In genomic region chr1:91023960-91024359, GRCm38 (mm10) we compare ENCODE assay signal across 10 mouse cellular contexts. TPM values are rescaled to one million over a fixed set of nuclear protein-coding genes. Genes with fewer than 3 reads are reported as not detected.
DNase-seq lines count a peak whose midpoint lies in the region; ATAC-seq and TF ChIP-seq lines count a peak whose summit lies in the region.
"Had no signal": no experiment of that assay in that cellular context is flagged by ENCODE, and none has a peak within 500 bp of the region (broad histone marks: within the 10 kb centered on the region; RNA-seq: fewer than 3 reads in every experiment).

No protein-coding gene starts in this region.

- H3K9me3 ChIP-seq in heart, embryonic 12.5 days (replicated peaks): peaks cover 5% of the 10 kb centered on the region; the same call in 1 of the 2 replicates

- TF ChIP-seq CTCF in Patski (IDR thresholded peaks at IDR 0.05): no peak

- in situ Hi-C loops in Patski (cut with MboI; ENCODE audit: low pct_unique_long_range_greater_than_20kb): no loop called here

- H3K4me3 ChIP-seq in heart, embryonic 12.5 days: no peak overlapping the region
- no peak overlapping the region for H3K4me3 ChIP-seq in macrophage (ENCODE audit: inconsistent target)

- H3K4me1 ChIP-seq in heart, embryonic 12.5 days (replicated peaks): peaks cover 48% of the 10 kb centered on the region

- H3K9ac ChIP-seq in heart, embryonic 12.5 days: no peak overlapping the region

- H3K27me3 ChIP-seq in Patski: no peaks in the 10 kb centered on the region
- no peaks in the 10 kb centered on the region for H3K27me3 ChIP-seq in heart, embryonic 12.5 days (replicated peaks)

- H3K27ac ChIP-seq in heart, embryonic 12.5 days (ENCODE audit: poor library complexity, severe bottlenecking): peak overlapping the region; percentile 97
- peak overlapping the region; percentile 95 for H3K27ac ChIP-seq in macrophage

- ATAC-seq in Patski: peak; percentile 87
- peak; percentile 46; the same call in 1 of the 2 replicates for ATAC-seq in heart, embryonic 12.5 days (ENCODE audit: insufficient number of reproducible peaks, low FRiP score)
- ATAC-seq in erythroblast, adult 5-6 weeks (replicated peaks; ENCODE audit: low FRiP score, poor library complexity, severe bottlenecking): no peak
- ATAC-seq: forebrain, embryonic 14.5 days had no signal

- no peak overlapping the region for H3K4me2 ChIP-seq in heart, embryonic 12.5 days

- peaks cover 32% of the 10 kb centered on the region for H3K36me3 ChIP-seq in heart, embryonic 12.5 days
- no peaks in the 10 kb centered on the region for H3K36me3 ChIP-seq in macrophage (ENCODE audit: inconsistent target)

- peaks cover 55% of the 10 kb centered on the region; the same call in 1 of the 2 replicates for H3K79me2 ChIP-seq in macrophage (ENCODE audit: inconsistent target)

- 46% methylated on average over 9 of the region's 9 CpGs for WGBS in heart, embryonic 12.5 days
- WGBS in macrophage (ENCODE audit: missing documents): 14% methylated on average over 9 of the region's 9 CpGs

- DNase-seq in kidney, adult 9 months: peak; percentile 47
- DNase-seq in kidney, adult 11 months: no peak
- DNase-seq in Patski (ENCODE audit: low read depth, low spot score): peak; percentile 85
- no peak for DNase-seq in retina, postnatal 1 day
- DNase-seq in thymus, postnatal 10 days (ENCODE audit: low spot score in 2 of 2): no peak
- DNase-seq: kidney, postnatal 4 days had no signal

- POLR2A ChIA-PET in Patski (lab: Charles Lee): no interaction called here

- CTCF ChIA-PET in Patski (lab: Charles Lee): interaction anchor here (1.1 to 2.9 kb wide), 4 partner anchors 9 to 50 kb away, joined by 3 to 9 read pairs (median 4); no protein-coding TSS in a partner anchor

RNA-seq across cellular contexts. Expression of gene Lrrfip1, which starts 25.4 kb away (rescaled TPM):
- polyA plus RNA-seq in Patski (2021) (126 TPM), macrophage (2018) (58.8 to 94.9 TPM (median 88.9 TPM) in 3 replicates)
- polyA plus RNA-seq in heart, embryonic 12.5 days (2016; fragmentation: Nextera tagmentation; extraction: Ambion mirVana): 151 and 161 TPM in 2 replicates
- total RNA-seq in macrophage (2018; cell fraction: chromatin; rRNA removed): 1,000 to 10,000 TPM in 1 of 26 experiments, 100 to 1,000 TPM in 24, 10 to 100 TPM in 1; 83.2 to 1,087 (median 200) TPM
- 100 to 1,000 TPM in 5 of 26 experiments, 10 to 100 TPM in 21; 53.9 to 309 (median 75.0) TPM for total RNA-seq in macrophage (2018; cell fraction: cytosol; rRNA removed)
- total RNA-seq in macrophage (2018; cell fraction: nucleus; rRNA removed): 100 to 1,000 TPM in 19 of 26 experiments, 10 to 100 TPM in 7; 79.7 to 456 (median 123) TPM
- total RNA-seq in erythroblast, adult 5-6 weeks (2015; ENCODE audit: low replicate concordance): 16.9 and 26.1 TPM in 2 replicates
- total RNA-seq in erythroblast, adult 5-6 weeks (2017; ENCODE audit: low replicate concordance): 28.5 and 33.3 TPM in 2 replicates

RNA-seq across cellular contexts. Expression of gene Rab17, which starts 54.5 kb away (rescaled TPM):
- polyA plus RNA-seq in Patski (2021) (1.3 TPM), macrophage (2018) (not detected in 3 replicates)
- 0.64 and 1.3 TPM in 2 replicates for polyA plus RNA-seq in heart, embryonic 12.5 days (2016; fragmentation: Nextera tagmentation; extraction: Ambion mirVana)
- not detected for total RNA-seq in macrophage (2018; cell fraction: chromatin; rRNA removed)
- total RNA-seq in macrophage (2018; cell fraction: cytosol; rRNA removed): under 1 TPM in 5 of 26 experiments, not detected in 21; 0.05 to 0.18 (median 0.17) TPM
- total RNA-seq in macrophage (2018; cell fraction: nucleus; rRNA removed): under 1 TPM in 1 of 26 experiments, not detected in 25; 0.89 TPM
- total RNA-seq in erythroblast, adult 5-6 weeks (2015; ENCODE audit: low replicate concordance): not detected in 2 replicates
- not detected in 2 replicates for total RNA-seq in erythroblast, adult 5-6 weeks (2017; ENCODE audit: low replicate concordance)

Comparison
In these comparisons a context has a peak if more than half of its experiments do, and no peak if none do; other contexts are left out.
1. DNase-seq: peak in kidney, adult 9 months (single experiment) and Patski (single experiment); none in kidney, adult 11 months (single experiment), retina, postnatal 1 day (single experiment) and thymus, postnatal 10 days (0 of 2).